Mouse (Mus musculus) megakaryocyte, adult 5-6 weeks (primary cell): ENCODE measurements around the gene Zfp987. TPM values are rescaled to one million over a fixed set of nuclear protein-coding genes. Genes with fewer than 3 reads are reported as not detected.
"Not testable (repeated sequence)": the region's sequence is repeated elsewhere in the genome, so short reads cannot be mapped to it uniquely, and the experiment has no call there.

Experiments
- ATAC-seq: 2 replicates; pipeline ENCODE4 v1.8.0; 2016; ENCODE audit warnings: mild to moderate bottlenecking, inconsistent platforms; ENCODE audit not compliant: poor library complexity, severe bottlenecking
- total RNA-seq, 2 experiments: library from RNA; stranded (forward) in 1 of 2; stranded (reverse) in 1 of 2; fragments of 153-499, 151-499 nt in 1 of 2; fragments of 221-1000, 200-1000 nt in 1 of 2; gene quantifications; 2 replicates each; pipeline versions ENCODE4 v1.2.3 to v1.2.4; 2015 to 2017

Zfp987 gene
- total RNA-seq (2015) (0.31 and 0.34 TPM in 2 replicates), total RNA-seq (2017) (0.37 and 0.92 TPM in 2 replicates)

DNA sequence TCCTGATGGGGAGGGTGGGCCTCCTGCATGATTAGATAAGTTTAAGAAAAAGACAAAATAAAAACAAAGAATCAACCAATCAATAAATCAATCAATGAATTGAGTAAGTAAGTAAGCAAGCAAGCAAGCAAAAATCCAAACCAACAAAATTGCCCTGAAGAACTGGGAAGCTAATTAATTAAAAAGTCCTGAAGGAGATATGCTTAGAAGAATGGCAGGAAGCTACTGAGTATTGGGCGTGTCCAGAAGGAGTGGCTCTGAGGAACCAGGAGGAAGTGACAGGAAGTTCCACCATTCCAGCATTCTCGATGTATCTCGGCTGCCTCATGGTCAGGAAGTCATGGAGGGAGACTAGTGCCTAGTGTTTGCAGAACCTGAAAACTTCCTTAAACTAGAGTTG, at the start of gene Zfp987:
Gene Zfp987, plus strand, starts transcription at position 301 of the 400 bp plus-strand sequence.
- not testable (repeated sequence) for ATAC-seq

DNA sequence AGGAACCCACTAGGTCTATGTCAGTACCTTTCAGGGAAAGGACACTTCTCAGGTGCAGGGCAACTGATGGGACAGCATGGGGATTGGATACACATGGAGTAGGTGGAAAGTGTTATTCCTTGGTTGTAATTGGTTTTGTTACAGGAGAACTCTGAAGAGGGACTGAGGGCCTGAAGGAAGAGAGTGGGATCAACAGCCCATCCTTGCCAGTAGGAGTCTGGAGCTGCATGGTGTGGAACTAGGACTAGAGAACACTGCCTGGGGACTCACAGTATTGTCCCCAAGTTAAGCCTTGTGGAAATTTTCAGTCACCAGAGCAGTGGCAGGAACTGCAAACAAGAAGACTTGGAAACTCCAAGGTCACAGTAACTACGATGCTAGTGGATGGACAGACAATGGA, 44.6 kb upstream of the Zfp987 start:
- not testable (repeated sequence) for ATAC-seq

DNA sequence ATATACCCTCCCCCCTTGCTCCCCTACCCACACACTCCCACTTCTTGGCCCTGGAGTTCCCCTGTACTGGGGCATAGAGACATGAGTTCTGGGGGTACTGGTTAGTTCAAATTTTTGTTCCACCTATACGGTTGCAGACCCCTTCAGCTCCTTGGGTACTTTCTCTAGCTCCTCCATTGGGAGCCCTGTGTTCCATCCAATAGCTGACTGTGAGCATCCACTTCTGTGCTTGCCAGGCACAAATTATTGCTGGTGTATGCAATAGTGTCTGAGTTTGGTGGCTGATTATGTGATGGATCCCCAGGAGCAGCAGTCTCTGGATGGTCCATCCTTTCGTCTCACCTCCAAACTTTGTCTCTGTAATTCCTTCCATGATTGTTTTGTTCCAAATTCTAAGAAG, 43.7 kb upstream of the Zfp987 start:
- ATAC-seq = not testable (repeated sequence)

DNA sequence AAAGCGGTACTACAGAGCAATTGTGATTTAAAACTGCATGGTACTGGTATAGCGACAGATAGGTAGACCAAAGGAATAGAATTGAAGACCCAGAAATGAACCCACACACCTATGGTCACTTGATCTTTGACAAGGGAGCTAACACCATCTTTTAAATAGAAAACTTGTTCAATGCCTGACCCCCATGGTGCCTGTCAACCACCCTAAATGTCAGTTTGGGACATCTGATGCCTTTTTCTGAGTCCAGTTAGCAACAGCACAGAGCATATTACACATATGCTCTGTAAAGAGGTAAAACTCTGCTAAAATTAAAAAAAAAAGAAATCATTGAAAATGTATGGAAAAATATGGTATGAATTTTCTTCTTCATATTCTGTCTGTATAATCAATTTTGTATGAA, 41.8 kb upstream of the Zfp987 start:
- no peak for ATAC-seq

DNA sequence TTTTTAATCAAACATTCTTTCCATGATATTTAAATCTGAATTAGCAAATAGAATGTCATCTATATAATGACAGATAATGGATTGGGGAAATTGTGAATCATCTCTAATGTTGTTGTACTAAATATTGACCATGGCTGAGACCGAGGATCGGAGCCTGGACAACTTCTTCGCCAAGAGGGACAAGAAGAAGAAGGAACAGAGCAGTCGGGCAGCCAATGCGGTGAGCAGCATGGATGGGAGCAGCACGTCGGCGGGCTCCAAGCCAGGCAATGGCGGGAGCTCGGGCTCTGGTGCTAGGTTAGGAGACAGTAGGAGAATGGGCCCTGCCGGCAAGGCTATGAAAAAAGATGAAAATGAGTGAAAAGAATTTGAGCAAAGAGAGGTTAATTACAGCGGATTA, 38.5 kb upstream of the Zfp987 start:
- not testable (repeated sequence) for ATAC-seq

DNA sequence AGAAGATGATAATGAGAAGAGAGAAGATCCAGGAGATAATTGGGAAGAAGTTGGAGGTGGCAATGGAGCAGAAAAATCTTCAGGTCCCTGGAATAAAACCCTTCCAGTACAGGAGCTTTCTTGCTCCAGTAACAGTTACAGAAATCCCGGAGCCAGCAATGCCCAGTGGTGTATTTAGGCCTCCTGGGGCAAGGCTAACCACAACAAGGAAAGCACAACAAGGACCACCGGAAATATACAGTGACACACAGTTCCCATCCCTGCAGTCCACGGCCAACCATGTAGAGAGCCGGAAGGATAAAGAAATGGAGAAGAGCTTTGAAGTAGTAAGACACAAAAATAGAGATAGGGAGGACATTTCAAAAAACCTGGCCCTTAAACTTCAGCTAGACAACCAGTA, 38.0 kb upstream of the Zfp987 start:
- not testable (repeated sequence) for ATAC-seq

DNA sequence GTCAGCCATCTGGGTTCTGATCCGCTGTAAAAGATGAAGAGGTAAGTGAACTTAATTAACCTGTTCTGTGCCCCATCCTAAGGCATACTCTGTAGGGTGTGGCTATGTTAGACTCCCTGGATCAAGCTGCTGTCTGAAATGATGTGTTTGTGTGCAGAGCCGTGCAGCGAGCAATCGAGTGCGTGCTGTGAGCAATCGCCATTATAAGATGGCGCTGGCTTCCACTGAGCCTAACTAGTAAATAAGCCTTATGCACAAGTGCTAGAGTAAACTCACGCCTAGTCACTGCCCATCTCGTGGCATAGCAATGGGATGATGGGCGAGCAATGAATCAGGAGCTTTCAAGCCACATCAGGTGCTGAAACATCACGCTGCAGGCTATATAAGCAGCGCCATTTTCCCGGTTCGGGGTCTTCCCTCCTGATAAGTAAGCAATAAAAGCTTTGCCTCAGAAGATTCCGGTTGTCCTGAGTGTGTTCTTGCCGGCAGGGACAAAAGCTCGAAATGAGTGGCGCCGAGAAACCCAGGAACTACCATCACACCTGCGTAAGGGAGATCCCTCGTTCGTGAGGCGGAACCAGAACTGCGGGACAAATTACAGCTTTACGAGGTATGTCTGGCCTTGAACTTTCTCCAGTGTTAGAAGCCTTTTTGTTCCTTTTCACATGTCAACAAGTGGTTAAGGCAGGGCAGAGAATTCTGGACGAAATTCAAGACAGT, 37.0 kb upstream of the Zfp987 start:
- ATAC-seq = not testable (repeated sequence)

DNA sequence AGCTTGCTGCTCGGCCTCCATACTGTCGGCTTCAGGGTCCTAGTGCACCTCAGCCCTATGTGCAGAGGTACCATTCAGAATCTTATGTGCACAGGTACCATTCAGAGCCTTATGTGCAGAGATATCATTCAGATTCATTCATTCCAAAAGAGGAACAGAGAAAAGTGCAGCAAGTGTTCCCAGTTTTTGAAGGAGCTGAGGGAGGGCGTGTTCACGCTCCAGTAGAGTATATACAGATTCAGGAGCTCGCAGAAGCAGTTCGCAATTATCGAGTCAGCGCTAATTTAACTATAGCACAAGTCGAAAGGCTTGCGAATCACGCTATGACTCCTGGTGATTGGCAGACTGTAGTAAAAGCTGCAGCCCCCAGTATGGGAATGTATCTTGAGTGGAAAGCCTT, 36.0 kb upstream of the Zfp987 start:
- ATAC-seq = not testable (repeated sequence)

DNA sequence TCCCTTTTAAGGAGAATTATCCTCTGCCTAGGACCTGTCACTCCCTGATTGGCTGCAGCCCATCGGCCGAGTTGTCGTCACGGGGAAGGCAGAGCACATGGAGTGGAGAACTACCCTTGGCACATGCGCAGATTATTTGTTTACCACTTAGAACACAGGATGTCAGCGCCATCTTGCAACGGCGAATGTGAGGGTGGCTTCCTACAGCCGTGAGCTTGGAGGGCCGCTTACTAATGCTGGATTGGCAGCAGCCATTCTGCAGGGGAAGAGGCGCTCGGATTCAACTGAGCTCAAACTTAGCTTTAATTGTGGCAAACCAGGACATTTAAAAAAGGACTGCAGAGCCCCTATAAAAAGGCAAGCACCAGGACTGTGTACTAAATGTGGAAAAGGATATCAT, 35.1 kb upstream of the Zfp987 start:
- ATAC-seq = not testable (repeated sequence)

DNA sequence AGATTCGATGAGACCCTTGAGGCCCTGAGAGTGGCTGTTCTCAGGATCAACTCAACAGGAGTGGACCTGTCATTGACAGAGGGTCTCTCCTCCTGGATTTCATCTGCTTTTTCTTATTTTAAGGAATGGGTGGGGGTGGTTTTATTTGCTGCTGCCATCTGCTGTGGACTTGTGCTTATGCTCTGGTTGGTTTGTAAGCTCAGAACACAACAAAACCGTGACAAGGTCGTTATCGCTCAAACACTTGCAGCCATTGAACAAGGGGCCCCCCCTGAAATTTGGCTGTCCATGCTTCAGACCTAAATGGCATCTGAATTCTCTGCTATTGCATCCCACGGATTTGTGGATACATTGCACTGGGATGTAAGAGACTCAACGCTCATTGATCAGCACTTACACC, 34.1 kb upstream of the Zfp987 start:
- not testable (repeated sequence) for ATAC-seq

DNA sequence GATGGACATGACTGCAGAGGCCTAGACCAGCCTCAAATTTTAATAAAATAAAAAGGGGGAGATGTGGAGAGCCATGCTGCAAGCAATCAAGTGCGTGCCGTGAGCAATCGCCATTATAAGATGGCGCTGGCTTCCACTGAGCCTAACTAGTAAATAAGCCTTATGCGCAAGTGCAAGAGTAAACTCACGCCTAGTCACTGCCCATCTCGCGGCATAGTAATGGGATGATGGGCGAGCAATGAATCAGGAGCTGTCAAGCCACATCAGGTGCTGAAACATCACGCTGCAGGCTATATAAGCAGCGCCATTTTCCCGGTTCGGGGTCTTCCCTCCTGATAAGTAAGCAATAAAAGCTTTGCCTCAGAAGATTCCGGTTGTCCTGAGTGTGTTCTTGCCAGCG, 33.5 kb upstream of the Zfp987 start:
- ATAC-seq = not testable (repeated sequence)

DNA sequence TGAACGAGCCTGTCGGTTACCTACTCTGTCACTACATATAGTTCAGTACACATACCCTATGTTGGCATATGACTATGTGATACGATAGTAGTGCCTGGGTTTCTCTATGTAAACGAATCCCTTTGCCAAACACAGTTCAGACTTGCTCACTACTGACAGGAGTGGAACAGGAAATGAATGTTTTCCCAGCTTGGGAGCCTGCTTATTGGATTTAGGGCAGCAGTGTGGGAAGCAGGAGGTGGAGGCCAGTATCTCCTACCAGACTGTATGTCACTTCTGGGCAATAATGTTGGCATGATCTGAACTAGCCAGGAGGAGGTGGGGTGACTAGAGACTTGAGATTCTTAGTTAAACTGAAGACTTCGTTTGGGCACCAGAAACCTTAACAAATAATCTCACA, 32.3 kb upstream of the Zfp987 start:
- ATAC-seq = not testable (repeated sequence)

DNA sequence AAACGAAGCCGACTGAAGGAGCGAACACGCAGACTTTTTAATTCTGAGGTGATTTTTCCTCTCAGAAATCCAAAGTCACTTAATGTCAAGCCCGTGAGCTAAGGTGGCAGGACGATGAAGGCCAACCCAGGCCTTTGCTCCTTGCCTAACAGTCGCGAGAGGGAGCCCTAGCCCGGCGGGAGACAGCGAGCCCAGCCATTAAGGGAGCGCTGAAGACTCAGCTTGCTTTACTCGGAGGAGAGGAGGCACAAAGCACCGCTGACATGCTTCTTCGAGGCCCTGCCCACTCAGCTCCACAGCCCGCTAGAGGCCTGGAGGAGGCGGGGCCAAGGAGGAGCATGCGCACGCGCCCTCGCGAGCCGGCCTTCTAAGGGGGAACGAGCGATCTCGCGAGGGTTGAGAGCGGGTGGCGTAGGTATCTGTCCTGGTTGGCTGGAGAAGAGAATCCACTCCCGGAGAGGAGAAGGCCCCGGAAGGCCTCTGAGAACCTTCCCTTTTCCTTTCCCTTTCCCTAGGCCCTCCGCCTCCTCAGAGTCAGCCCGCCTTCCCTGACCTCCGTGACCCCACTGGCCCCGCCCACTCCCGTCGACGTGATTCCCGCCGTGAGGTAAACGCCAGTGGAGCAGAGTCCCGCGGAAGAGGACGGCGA, 30.0 kb upstream of the Zfp987 start:
- not testable (repeated sequence) for ATAC-seq

DNA sequence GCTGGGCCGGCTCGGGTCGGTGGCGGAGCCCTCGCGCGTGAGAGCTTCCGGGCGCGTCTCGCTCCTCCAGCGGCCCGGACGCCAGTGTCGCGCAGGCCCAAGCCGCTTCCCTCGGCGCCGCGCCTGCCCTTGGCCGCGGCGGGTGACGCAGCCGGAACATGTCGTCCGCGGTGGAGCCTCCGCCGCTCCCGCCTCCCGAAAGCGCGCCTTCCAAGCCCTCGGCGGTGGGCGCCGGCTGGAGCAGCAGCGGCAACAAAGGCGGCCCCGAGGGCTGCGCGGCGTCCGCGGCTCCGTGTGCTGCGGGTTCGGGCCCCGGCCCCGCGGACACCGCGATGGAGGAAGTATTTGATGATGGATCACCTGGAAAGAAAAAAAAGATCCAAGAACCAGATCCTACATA, 29.5 kb upstream of the Zfp987 start:
- ATAC-seq = not testable (repeated sequence)

DNA sequence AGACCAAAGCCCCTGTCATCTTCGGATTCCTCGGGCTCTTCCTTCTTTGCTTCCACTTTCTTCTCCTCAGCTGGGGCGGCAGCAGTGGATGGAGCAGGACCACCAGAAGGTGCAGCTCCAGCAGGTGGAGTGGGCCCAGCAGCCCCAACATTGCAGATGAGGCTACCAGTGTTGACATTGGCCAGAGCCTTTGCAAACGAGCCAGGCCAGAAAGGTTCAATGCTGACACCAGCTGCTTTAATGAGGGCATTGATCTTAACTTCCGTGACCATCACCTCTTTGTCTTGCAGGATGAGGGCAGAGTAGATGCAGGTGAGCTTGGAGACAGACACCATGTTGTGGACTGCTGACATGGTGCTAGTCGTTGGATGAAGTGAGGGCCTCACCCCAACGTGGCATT, 23.8 kb upstream of the Zfp987 start:
- ATAC-seq = peak; percentile 27; the same call in 1 of the 2 replicates

DNA sequence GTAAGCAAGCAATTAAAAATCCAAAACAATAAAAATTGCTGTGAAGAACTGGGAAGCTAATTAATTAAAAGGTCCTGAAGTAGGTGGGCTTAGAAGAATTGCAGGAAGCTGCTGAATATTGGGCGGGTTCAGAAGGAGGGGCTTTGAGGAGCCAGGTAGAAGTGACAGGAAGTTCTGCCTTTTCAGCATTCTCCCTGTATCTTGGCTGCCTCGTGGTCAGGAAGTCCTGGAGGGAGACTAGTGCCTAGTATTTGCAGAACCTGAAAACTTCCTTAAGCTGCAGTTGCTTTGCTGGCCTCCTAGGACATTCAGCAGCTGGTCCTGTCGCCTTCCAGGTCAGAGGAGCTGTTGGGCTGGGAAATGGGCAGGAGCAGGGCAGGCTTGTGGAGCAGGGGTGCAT, 4.3 kb downstream of the Zfp987 start:
- not testable (repeated sequence) for ATAC-seq

DNA sequence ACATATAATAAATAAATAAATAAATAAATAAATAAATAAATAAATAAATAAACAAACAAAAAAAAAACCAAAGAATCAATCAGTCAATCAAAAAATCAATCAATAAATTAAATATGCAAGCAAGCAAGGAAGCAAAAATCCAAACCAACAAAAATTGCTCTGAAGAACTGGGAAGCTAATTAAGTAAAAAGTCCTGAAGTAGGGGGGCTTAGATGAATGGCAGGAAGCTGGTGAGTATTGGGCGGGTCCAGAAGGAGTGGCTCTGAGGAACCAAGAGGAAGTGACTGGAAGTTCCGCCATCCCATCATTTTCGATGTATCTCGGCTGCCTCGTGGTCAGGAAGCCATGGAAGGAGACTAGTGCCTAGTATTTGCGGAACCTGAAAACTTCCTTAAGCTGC, 59.4 kb downstream of the Zfp987 start, which contains the start of gene Zfp600:
Gene Zfp600, plus strand, starts transcription at position 301 of the 400 bp plus-strand sequence.
- not testable (repeated sequence) for ATAC-seq

DNA sequence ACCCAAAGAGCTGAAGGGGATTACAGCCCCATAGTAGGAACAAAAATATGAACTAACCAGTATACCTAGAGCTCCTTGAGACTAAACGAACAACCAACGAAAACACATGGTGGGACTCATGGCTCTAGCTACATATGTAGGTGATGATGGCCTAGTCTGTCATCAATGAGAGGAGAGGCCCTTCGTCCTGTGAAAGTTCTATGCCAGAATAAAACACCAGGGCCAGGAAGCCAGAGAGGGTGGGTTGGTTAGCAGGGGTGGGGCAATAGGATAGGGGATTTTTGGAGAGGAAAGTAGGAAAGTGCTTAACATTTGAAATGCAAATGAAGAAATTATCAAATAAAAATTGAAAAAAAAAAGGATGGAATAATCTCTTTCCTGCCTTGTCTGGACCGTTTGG, 65.8 kb downstream of the Zfp987 start:
- not testable (repeated sequence) for ATAC-seq

DNA sequence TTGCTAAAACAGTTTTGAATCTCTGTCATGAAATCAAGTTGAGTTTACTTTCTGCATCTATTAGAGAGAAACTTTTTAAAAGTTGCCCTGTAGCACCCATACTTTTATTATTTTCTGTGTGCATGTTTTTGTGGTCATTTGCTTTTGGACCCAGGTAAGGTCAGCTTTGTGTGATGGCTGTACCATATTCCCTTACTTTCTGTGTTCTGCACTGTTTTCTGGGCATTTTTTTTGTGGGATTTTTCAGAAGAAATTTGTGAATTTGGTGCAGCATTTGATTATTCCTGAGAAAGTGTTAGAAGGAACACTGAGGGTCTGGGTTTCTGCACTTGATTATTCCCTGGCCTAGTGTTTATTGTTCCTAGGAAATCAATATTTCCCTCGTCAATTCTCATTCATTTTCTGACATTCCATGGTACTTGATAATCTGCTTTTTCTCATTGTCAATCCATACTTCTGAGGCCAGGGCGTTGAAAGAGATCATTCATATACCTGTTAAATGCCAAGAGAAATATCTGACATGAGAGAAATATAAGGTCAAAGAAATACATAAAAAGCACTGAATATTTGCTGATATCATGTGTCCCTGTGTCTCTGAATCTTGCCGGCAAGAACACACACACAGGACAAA, 70.2 kb downstream of the Zfp987 start:
- ATAC-seq = not testable (repeated sequence)

DNA sequence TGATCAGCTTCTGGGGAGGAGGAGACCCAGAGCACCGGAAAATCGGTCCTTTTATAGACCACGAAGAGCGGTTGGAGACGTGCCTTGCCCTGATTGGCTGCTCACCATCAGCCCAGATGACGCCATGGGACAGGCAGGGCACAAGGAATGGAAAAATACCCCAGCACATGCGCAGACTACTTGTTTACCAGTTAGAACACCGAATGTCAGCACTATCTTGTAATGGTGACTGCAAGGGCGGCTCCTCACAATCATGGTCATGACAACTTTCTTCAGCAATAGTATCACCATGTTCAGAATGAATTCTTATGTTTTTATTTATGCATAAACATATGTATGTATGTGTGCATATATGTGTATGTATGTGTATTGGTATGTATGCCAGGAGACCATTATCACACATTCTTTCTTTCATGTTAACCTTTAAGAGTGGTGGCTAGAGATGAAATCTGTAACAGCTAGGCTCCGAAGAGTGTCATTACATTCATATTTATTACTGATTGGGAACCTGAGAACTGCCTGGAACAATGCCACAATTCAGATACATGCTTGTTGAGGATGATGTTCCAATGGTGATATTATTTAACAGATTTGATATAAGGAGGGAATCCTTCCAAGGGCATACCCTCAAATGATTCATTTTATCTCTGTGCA, 70.9 kb downstream of the Zfp987 start:
- ATAC-seq = not testable (repeated sequence)

DNA sequence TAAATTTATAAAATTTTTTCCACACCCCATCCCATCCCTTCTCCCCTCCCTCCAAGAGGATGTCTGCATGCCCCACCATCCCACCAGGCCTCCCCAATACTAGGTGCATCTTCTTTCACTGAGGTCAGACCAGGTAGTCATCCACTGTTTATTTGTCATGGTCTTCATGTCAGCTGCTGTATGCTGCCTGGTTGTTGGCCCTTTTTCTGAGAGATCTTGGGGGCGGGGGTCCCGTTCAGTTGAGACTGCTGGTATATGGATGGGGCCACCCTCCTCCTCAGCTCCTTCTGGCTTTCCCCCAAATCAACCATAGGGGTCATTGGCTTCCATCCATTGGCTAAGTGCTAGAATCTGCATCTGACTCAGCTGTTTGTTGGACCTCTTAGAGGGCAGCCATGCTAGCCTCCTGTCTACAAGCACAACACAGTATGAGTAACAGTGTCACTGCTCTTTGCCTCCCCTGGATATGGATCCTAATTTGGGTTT, 71.7 kb downstream of the Zfp987 start:
- peak; percentile 62 for ATAC-seq
